Mouse (Mus musculus) mouse embryonic stem cell (cell line): ENCODE measurements around the gene Tdrkh.

Experiments used
- in situ Hi-C, 2 experiments: fragments of 300-500 bp; cut with MboI; formaldehyde crosslinking; loops; 1 replicate in 1 of 2; 3 replicates in 1 of 2; pipeline ENCODE4 v1.14.3; 2019 to 2020; ENCODE audit warnings: low sequenced_read_pairs in 2 of 2, low pct_unique_long_range_greater_than_20kb in 1 of 2, mixed read lengths in 1 of 2; ENCODE audit not compliant: unreplicated experiment in 1 of 2

Tdrkh gene

DNA sequence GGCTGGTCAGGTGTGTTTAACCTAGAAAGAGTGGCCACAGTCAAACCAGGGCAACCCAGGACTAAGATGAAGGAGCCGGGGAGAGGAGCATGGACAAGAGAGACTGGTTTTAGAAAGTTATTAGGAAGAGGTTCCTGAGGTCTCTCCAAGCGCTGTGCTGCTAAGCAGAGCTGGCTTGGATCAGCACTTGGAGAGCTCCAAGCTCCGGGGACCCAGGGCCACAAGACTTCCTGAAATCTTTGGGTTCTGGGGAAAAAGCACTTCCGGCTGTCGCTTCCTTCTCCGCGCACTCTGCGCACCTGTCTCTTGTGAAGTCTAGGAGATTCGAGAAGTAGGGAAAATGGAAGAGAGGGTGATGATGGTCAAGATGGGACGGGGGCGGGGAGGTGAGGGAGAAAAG is 66.5 kb downstream of the Tdrkh start:
- in situ Hi-C loops: no loop called here

DNA sequence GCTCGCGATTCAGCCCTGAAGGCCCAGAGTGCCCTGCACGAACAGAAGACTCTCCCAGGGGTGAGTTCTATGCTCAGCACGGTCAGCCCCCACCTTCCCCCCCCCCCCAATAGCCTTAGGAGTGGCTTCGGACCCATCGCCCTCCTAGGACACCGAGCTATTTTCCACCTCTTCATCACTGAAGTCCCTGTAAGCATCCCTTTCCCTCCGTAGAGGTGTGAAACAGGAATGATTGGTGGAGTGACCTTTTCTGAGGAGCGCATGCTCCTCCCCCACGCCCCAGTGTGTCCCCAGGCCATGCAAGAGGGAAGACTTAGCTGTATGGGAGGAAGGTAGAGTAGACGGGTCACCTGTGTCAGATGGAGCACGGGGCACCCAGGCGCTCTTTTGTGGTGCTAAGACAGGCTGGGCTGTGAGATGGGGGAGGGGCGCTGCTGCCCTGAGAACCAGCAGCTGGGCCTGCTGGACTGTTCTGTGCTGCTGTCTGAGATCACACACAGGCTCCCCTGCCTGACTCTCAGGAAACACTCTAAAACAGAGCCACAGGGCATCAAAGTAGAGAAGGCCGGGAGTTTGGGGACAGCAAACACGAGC is 67.3 kb downstream of the Tdrkh start, which contains the start of gene Riiad1:
Riiad1 (minus strand) TSS at position 51 of the 594 bp plus-strand sequence.
- in situ Hi-C loops: no loop called here

DNA sequence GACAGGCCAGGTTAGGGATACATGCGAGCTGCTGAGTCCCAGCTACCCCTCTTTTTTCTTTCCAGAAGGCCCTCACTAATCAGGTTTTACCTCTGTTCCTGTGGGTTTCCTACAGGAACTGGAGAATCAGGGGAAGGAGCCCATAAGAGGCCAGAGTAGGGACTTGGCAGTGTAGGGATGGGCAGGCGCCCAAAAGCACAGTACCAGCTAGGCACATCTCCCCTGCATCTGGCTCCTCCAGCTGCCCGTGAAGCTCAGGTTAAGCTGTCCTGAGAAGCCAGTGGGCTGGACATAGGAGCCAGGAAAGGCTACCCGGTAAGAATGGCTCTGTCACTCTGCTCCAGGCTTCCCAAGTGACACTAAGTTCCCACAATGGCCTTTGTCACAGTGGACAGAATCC is 68.4 kb downstream of the Tdrkh start:
- in situ Hi-C loops: no loop called here

DNA sequence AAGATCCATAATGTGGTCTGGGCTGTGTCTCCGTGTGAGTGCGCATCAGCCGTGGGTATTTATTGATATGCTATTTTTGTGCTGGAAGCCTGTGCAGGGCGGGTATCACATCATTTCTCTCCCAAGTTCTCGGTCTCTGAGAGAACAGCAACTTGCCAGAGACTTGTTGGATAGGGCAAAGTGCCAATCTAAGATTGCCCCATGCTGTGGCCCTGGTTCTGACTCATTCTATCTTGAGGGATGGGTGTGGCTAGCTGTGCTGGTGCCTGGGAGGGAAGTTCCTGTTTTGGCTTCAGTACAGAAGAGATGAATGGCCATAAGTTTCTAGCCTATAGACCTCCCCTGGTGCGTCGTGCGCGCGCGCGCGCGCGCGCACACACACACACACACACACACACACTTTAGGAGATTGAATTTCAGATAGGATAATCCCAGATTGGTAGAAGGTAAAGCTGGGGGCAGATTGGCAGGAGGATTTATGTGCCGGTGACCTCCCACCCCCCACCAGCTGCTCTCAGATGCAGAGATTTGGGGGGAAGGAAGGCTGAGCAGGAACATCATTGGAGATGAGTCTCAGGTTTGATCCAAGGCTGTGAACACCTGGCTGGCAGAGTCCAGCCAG is 69.8 kb downstream of the Tdrkh start:
- in situ Hi-C loops: no loop called here

DNA sequence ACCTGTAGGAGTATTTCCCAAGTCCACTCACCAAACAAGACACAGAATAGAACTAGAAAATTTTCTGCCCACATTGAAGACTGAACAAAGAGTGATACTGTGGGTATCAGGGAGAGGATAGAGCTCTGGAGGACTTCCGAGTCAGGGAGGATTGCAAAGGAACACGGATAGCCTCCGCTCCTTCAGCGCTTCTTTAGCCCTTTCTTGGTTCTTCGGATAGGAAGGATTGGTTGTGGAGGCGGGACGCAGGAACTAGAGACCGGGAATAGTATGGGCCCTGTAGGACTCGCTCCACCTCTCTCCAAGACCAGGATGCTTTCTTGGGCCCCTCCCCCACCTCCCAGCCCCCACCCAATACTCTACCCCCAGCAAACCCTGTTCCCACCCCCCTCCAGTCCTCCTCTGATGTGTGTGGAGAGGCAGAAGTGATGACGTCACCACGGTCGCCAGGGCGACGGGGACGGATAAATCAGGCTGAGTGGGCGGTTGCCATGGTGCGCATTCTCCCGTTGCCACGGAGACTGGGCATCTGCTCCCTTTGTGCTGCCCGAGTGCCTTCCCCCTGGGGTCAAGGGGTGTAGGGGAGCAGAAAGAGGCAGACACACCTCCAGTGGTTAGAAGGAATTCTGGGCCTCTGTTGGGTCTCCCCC is 70.8 kb downstream of the Tdrkh start:
- in situ Hi-C loops: no loop called here
